Mouse (Mus musculus): Measurements from ENCODE around the gene Ginm1.

Gene Ginm1

DNA sequence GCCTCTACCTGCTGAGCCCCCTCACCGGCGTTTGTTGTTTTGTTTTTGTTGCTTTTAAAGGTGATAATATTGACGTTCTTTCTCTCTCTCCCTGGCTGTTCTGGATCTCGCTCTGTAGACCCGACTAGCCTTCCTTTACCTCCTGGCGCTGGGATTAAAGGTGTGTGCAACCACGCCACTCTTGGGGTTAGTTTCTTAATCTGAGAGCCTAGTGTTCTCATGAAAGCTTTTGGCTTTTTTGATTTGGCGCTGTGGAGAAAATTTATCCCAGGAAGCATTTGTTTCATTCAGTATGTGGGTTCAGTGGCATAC, 66.2 kb downstream of the Ginm1 start:
- in situ Hi-C loops (cut with MboI, MseI), result loop anchor here (10.0 kb wide), 1 partner anchor 232 kb away; no protein-coding TSS in a partner anchor

DNA sequence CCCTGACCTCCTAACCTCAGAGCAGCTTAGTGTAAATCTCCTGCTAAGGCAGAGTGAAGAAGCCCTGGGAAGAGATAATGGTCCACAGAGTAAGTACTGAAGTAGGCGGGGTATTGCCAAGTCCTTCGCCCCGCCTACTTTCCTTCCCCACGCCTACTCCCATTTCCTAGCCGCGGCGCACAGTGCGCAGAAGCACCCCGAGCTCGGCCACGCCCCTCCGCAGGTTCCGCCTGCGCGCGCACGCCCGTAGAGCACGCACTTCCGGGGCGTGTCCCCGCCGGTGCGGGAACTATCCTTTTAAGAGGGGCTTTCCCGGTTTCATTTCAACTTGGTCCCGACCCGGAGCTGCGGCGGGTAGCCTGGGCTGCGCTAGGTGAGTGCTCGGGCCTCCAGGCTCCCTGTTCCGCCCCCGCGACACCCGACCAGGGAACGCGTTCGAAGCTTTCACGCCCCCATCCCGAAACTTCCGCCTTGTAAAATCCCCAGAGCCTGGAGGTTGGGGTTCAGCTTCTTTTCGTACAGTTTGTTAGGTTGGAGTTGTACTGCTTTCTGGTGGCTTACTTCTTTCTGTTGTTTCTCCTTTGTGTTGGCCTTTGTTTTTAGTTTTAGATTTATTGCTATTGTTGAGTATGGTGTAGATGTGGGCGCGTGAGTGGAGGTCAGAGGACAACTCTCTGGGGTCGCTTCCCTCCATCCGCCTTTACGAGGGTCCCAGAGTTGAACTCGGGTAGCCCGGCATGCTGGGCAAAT, 66.7 kb downstream of the Ginm1 start, which contains the start of gene Katna1:
Gene Katna1, plus strand, starts transcription at position 250 of the 750 bp plus-strand sequence.
- in situ Hi-C loops (cut with MboI, MseI), result loop anchor here (10.0 kb wide), 1 partner anchor 231 kb away; no protein-coding TSS in a partner anchor
